Mouse (Mus musculus) heart, postnatal 0 days (tissue): ENCODE measurements around the gene Pard3.

Experiments used
- CTCF ChIP-seq: IDR thresholded peaks from 2 replicates; pipeline ENCODE4 v1.5.1; 2016; ENCODE audit warnings: antibody characterized with exemption, control low read depth, low read depth
- EP300 ChIP-seq: IDR thresholded peaks from 2 replicates; pipeline ENCODE4 v1.6.1; 2016; ENCODE audit warnings: antibody characterized with exemption, low read depth

DNA sequence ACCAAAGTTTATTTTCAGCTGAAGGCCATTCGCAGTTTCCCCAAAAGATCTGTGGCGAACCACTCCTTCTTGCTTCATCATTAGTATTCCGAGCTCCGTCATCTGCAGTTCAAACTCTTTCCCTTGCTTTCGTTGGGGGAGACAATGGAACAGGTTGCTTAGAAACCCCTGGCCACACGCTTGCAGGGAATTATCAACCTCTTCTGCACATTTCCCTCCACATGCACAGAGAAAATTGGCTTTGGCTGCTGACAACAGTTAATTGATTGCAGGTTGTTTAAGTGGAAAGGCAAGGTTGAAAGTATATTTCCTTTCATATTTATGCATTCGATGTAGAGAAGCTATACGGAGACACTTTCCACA is 166.5 kb downstream of the Pard3 start:
- TF ChIP-seq CTCF (no peak), EP300 (no peak)
